Mouse (Mus musculus) heart, postnatal 10 days (tissue): ENCODE measurements around the gene Rnf150. TPM values are rescaled to one million over a fixed set of nuclear protein-coding genes. Genes with fewer than 3 reads are reported as not detected.
"Not testable (repeated sequence)": the region's sequence is repeated elsewhere in the genome, so short reads cannot be mapped to it uniquely, and the experiment has no call there.

Experiments used
- DNase-seq, 2 experiments: peaks; one replicate each; pipeline ENCODE4 v3.0.0; 2021
- intact Hi-C: fragments of 180-260 bp; cut with DNase I; formaldehyde crosslinking; loops from one replicate; pipeline ENCODE4 v1.15.1; 2025
- total RNA-seq, 2 experiments: library from RNA; stranded (reverse); gene quantifications; 2 replicates each; pipeline ENCODE4 v1.2.3; 2021

Rnf150 gene
- total RNA-seq, 2 experiments from 2014 or later = 10.2 to 12.1 TPM

GRCm38 (mm10) chr8:83061257-83061656, 198.1 kb downstream of the Rnf150 start:
- no peak for DNase-seq
- intact Hi-C loops = no loop called here

- intact Hi-C loops = no loop called here
- no peak for DNase-seq
Observed at GRCm38 (mm10) chr8:83061873-83062272, 198.7 kb downstream of the Rnf150 start.

GRCm38 (mm10) chr8:83062276-83062675, 199.1 kb downstream of the Rnf150 start:
- no peak for DNase-seq
- intact Hi-C loops = no loop called here

GRCm38 (mm10) chr8:83064096-83064495, 200.9 kb downstream of the Rnf150 start:
- intact Hi-C loops = no loop called here
- no peak for DNase-seq

GRCm38 (mm10) chr8:83066076-83066475, 202.9 kb downstream of the Rnf150 start:
- DNase-seq = no peak

GRCm38 (mm10) chr8:83066846-83067245, 203.7 kb downstream of the Rnf150 start:
- DNase-seq = no peak
- intact Hi-C loops = no loop called here

More at GRCm38 (mm10) chr8:83066076-83066475, 202.9 kb downstream of the Rnf150 start:
- intact Hi-C loops = no loop called here

- intact Hi-C loops = no loop called here
Observed at GRCm38 (mm10) chr8:83067906-83068305, 204.8 kb downstream of the Rnf150 start.

GRCm38 (mm10) chr8:83074248-83074647, 211.1 kb downstream of the Rnf150 start:
- intact Hi-C loops = no loop called here
- no peak for DNase-seq

More at GRCm38 (mm10) chr8:83067906-83068305, 204.8 kb downstream of the Rnf150 start:
- no peak for DNase-seq

GRCm38 (mm10) chr8:83076621-83077020, 213.5 kb downstream of the Rnf150 start:
- DNase-seq = no peak
- intact Hi-C loops = no loop called here

- intact Hi-C loops = no loop called here
- no peak for DNase-seq
Observed at GRCm38 (mm10) chr8:83077329-83077728, 214.2 kb downstream of the Rnf150 start.

GRCm38 (mm10) chr8:83078701-83079533, 215.8 kb downstream of the Rnf150 start:
- DNase-seq = peak in 1 of 2 experiments; percentile 28
- intact Hi-C loops = no loop called here

- DNase-seq = no peak
- intact Hi-C loops = no loop called here
Observed at GRCm38 (mm10) chr8:83079534-83079844, 216.3 kb downstream of the Rnf150 start.

- intact Hi-C loops = no loop called here
- no peak for DNase-seq
Observed at GRCm38 (mm10) chr8:83081266-83081665, 218.1 kb downstream of the Rnf150 start.

GRCm38 (mm10) chr8:83081806-83082205, 218.7 kb downstream of the Rnf150 start:
- intact Hi-C loops, DNase-seq: not testable (repeated sequence)

GRCm38 (mm10) chr8:83082251-83082650, 219.1 kb downstream of the Rnf150 start:
- no peak for DNase-seq
- intact Hi-C loops = no loop called here

- intact Hi-C loops = no loop called here
- no peak for DNase-seq
Observed at GRCm38 (mm10) chr8:83083452-83083851, 220.3 kb downstream of the Rnf150 start.

- intact Hi-C loops = loop anchor here (5.0 kb wide), 3 partner anchors 118 to 313 kb away; partner anchors contain the start of gene Zfp330
Observed at GRCm38 (mm10) chr8:83085581-83085980, 222.4 kb downstream of the Rnf150 start.

GRCm38 (mm10) chr8:83086625-83087024, 223.5 kb downstream of the Rnf150 start:
- no peak for DNase-seq
- intact Hi-C loops = loop anchor here (5.0 kb wide), 3 partner anchors 119 to 314 kb away; partner anchors contain the start of gene Zfp330

More at GRCm38 (mm10) chr8:83085581-83085980, 222.4 kb downstream of the Rnf150 start:
- DNase-seq = no peak

GRCm38 (mm10) chr8:83087604-83088003, 224.4 kb downstream of the Rnf150 start:
- no peak for DNase-seq
- intact Hi-C loops = loop anchor here (5.0 kb wide), 3 partner anchors 120 to 315 kb away; partner anchors contain the start of gene Zfp330

- DNase-seq = no peak
- intact Hi-C loops = loop anchor here (5.0 kb wide), 3 partner anchors 121 to 316 kb away; partner anchors contain the start of gene Zfp330
Observed at GRCm38 (mm10) chr8:83088156-83088555, 225.0 kb downstream of the Rnf150 start.

- DNase-seq = peak; percentile 87 to 93
- intact Hi-C loops = loop anchor here (1.0 to 5.0 kb wide), 4 partner anchors 122 to 317 kb away; partner anchors contain the start of genes Rnf150 and Zfp330
Observed at GRCm38 (mm10) chr8:83089336-83089986, 226.3 kb downstream of the Rnf150 start.
